Mouse (Mus musculus) testis, adult 2 months (tissue): ENCODE measurements at regions not wholly inside any gene's neighbourhood (a gene's known extent, or its start where the extent isn't known, plus 50 kb on each side); places are given as distances from the start of the nearest gene placed in this dataset.
A peak's percentile ranks its signal among the peaks of the same experiment; 100 is the strongest.

Experiments
- H3K27ac ChIP-seq: fragments of 200-500 bp; 2 replicates; pipeline ENCODE4 v1.5.1; 2012; ENCODE audit warnings: low read depth, low read length; ENCODE audit not compliant: control insufficient read depth, insufficient read depth
- H3K27me3 ChIP-seq: fragments of 200-500 bp; 2 replicates; pipeline ENCODE4 v1.6.1; 2012; ENCODE audit warnings: mild to moderate bottlenecking, low read length, moderate library complexity; ENCODE audit not compliant: control insufficient read depth, insufficient read depth
- H3K36me3 ChIP-seq: fragments of 200-500 bp; 2 replicates; pipeline ENCODE4 v1.6.1; 2012; ENCODE audit warnings: mild to moderate bottlenecking, low read length; ENCODE audit not compliant: control insufficient read depth, insufficient read depth
- H3K4me1 ChIP-seq: fragments of 200-500 bp; 2 replicates; pipeline ENCODE4 v1.6.1; 2012; ENCODE audit warnings: low read length; ENCODE audit not compliant: control insufficient read depth, insufficient read depth
- H3K4me3 ChIP-seq: fragments of 200-500 bp; 2 replicates; pipeline ENCODE4 v1.5.1; 2012; ENCODE audit warnings: low read depth, mild to moderate bottlenecking, low read length, moderate library complexity, mixed read lengths; ENCODE audit not compliant: control insufficient read depth
- CTCF ChIP-seq: fragments of 200-500 bp; IDR thresholded peaks from 2 replicates; pipeline ENCODE4 v1.5.1; 2012; ENCODE audit warnings: low read depth, mild to moderate bottlenecking, inconsistent platforms, low read length, moderate library complexity; ENCODE audit not compliant: control insufficient read depth, insufficient read depth, insufficient replicate concordance
- POLR2A ChIP-seq: fragments of 200-500 bp; IDR thresholded peaks from 2 replicates; pipeline ENCODE4 v1.6.1; 2012; ENCODE audit warnings: low read depth, mild to moderate bottlenecking, inconsistent platforms, low read length, moderate library complexity; ENCODE audit not compliant: control insufficient read depth

GRCm38 (mm10) chr11:22617204-22617874 lies 105.5 kb downstream of the Tmem17 start:
- H3K27me3 ChIP-seq = no peaks in the 10 kb centered on the region
- H3K4me3 ChIP-seq = peak overlapping the region; percentile 59
- TF ChIP-seq POLR2A (no peak), CTCF (peak; percentile 100)
- H3K27ac ChIP-seq = no peak overlapping the region
- H3K36me3 ChIP-seq = no peaks in the 10 kb centered on the region
- H3K4me1 ChIP-seq = peaks cover 6% of the 10 kb centered on the region

- no peak overlapping the region for H3K4me3 ChIP-seq
- peaks cover 6% of the 10 kb centered on the region for H3K4me1 ChIP-seq
- TF ChIP-seq CTCF = no peak
- no peak for TF ChIP-seq POLR2A
- no peak overlapping the region for H3K27ac ChIP-seq
- H3K36me3 ChIP-seq = no peaks in the 10 kb centered on the region
- H3K27me3 ChIP-seq = no peaks in the 10 kb centered on the region
Measured at GRCm38 (mm10) chr11:22620912-22621705, 109.2 kb downstream of the Tmem17 start.

- no peaks in the 10 kb centered on the region for H3K36me3 ChIP-seq
- H3K4me1 ChIP-seq = peaks cover 6% of the 10 kb centered on the region
- no peak overlapping the region for H3K4me3 ChIP-seq
- TF ChIP-seq CTCF = no peak
- no peak for TF ChIP-seq POLR2A
- no peak overlapping the region for H3K27ac ChIP-seq
- H3K27me3 ChIP-seq = no peaks in the 10 kb centered on the region
Measured at GRCm38 (mm10) chr11:22621868-22622267, 110.0 kb downstream of the Tmem17 start.

- H3K4me1 ChIP-seq = peaks cover 4% of the 10 kb centered on the region
- TF ChIP-seq CTCF (no peak), POLR2A (no peak)
- no peaks in the 10 kb centered on the region for H3K27me3 ChIP-seq
- H3K27ac ChIP-seq = no peak overlapping the region
- H3K36me3 ChIP-seq = no peaks in the 10 kb centered on the region
- H3K4me3 ChIP-seq = no peak overlapping the region
Measured at GRCm38 (mm10) chr11:22622496-22622997, 110.7 kb downstream of the Tmem17 start.

GRCm38 (mm10) chr11:22626407-22626806 lies 114.5 kb downstream of the Tmem17 start:
- no peak overlapping the region for H3K4me3 ChIP-seq
- H3K27ac ChIP-seq = no peak overlapping the region
- H3K4me1 ChIP-seq = peaks cover 8% of the 10 kb centered on the region
- TF ChIP-seq POLR2A (no peak), CTCF (no peak)
- no peaks in the 10 kb centered on the region for H3K27me3 ChIP-seq
- H3K36me3 ChIP-seq = no peaks in the 10 kb centered on the region

- no peaks in the 10 kb centered on the region for H3K36me3 ChIP-seq
- H3K4me3 ChIP-seq = no peak overlapping the region
- TF ChIP-seq POLR2A (no peak), CTCF (no peak)
- H3K27me3 ChIP-seq = no peaks in the 10 kb centered on the region
- peak overlapping the region; percentile 50 for H3K27ac ChIP-seq
- peaks cover 8% of the 10 kb centered on the region for H3K4me1 ChIP-seq
Measured at GRCm38 (mm10) chr11:22628497-22628896, 116.6 kb downstream of the Tmem17 start.

GRCm38 (mm10) chr11:22628979-22629378 lies 117.1 kb downstream of the Tmem17 start:
- TF ChIP-seq CTCF = no peak
- TF ChIP-seq POLR2A = no peak
- H3K27me3 ChIP-seq = no peaks in the 10 kb centered on the region
- H3K4me1 ChIP-seq = peaks cover 8% of the 10 kb centered on the region
- peak overlapping the region; percentile 50 for H3K27ac ChIP-seq
- no peaks in the 10 kb centered on the region for H3K36me3 ChIP-seq
- no peak overlapping the region for H3K4me3 ChIP-seq
